Mouse (Mus musculus) olfactory bulb, adult 2 months (tissue): ENCODE measurements around the gene Itm2b. TPM values are rescaled to one million over a fixed set of nuclear protein-coding genes. Genes with fewer than 3 reads are reported as not detected.

ENCODE experiments used
- H3K27ac ChIP-seq: fragments of 200-500 bp; 2 replicates; pipeline ENCODE4 v1.5.1; 2012; ENCODE audit warnings: low read depth, low read length; ENCODE audit not compliant: insufficient read depth
- H3K4me1 ChIP-seq: fragments of 200-500 bp; 2 replicates; pipeline ENCODE4 v1.6.1; 2012; ENCODE audit warnings: low read length; ENCODE audit not compliant: control insufficient read depth, insufficient read depth
- H3K4me3 ChIP-seq: fragments of 200-500 bp; 2 replicates; pipeline ENCODE4 v1.5.1; 2012; ENCODE audit warnings: mild to moderate bottlenecking, low read depth, low read length, moderate library complexity; ENCODE audit not compliant: insufficient read depth
- CTCF ChIP-seq: fragments of 200-500 bp; IDR thresholded peaks from 2 replicates; pipeline ENCODE4 v1.5.1; 2012; ENCODE audit warnings: low read depth, mild to moderate bottlenecking, low read length, moderate library complexity; ENCODE audit not compliant: insufficient read depth
- POLR2A ChIP-seq: fragments of 200-500 bp; IDR thresholded peaks from 2 replicates; pipeline ENCODE4 v1.6.1; 2012; ENCODE audit warnings: mild to moderate bottlenecking, low read depth, low read length, moderate library complexity; ENCODE audit not compliant: insufficient read depth
- WGBS: fragments of 180-500 bp; shearing (Covaris S2); methylation state at CpG from one replicate; pipeline ENCODE4 v1.1.7; 2018; 5-methylcytosine and 5-hydroxymethylcytosine counted together
- polyA plus RNA-seq: library from polyadenylated mRNA; stranded (reverse); fragments of >200 nt; gene quantifications from 2 replicates; pipeline ENCODE4 v1.2.4, GENCODE M21; 2012; ENCODE audit warnings: low replicate concordance; ENCODE audit not compliant: missing spikeins, insufficient read depth, insufficient read length

Gene Itm2b
- polyA plus RNA-seq, 1 experiment: 469 TPM

GRCm38 (mm10) chr14:73324634-73325455 lies 60.2 kb downstream of the Itm2b start:
- TF ChIP-seq CTCF (no peak), POLR2A (no peak)
- peak overlapping the region; percentile 100 for H3K4me3 ChIP-seq
- peak overlapping the region; percentile 82; the same call in 1 of the 2 replicates for H3K27ac ChIP-seq
- H3K4me1 ChIP-seq: peaks cover 3% of the 10 kb centered on the region; the same call in 1 of the 2 replicates
- WGBS: under 1% methylated on average over 55 of the region's 55 CpGs

DNA sequence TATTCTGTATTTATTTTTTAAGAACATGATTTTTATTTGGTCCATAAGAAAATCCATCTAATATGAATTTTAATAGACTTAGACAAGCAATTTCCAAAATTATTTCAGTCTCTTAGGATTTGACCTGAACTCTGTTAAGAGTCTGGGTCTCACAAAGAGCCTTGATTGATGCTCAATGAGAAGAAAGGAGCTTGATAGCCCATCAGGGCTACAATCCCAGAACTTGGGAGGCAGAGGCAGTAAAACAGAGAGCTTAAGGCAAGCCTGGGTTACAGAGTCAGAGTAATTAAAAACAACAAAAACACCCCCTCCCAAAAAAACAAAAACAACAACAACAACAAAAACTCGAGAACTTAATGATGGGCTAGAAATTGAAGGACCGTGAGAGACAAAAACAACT lies 61.1 kb downstream of the Itm2b start:
- TF ChIP-seq POLR2A (no peak), CTCF (no peak)
- 32% methylated on average over 2 of the region's 2 CpGs for WGBS
- H3K27ac ChIP-seq: no peak overlapping the region

GRCm38 (mm10) chr14:73322142-73322541 lies 62.9 kb downstream of the Itm2b start:
- Histone ChIP-seq H3K4me3 (no peak overlapping the region), H3K27ac (no peak overlapping the region), H3K4me1 (no peaks in the 10 kb centered on the region)
- TF ChIP-seq POLR2A: no peak
- no peak for TF ChIP-seq CTCF
- WGBS: 88% methylated on average over 3 of the region's 3 CpGs

More for the DNA sequence above, 61.1 kb downstream of the Itm2b start:
- Histone ChIP-seq H3K4me3 (no peak overlapping the region), H3K4me1 (peaks cover 3% of the 10 kb centered on the region; the same call in 1 of the 2 replicates)

- Histone ChIP-seq H3K4me3 (no peak overlapping the region), H3K27ac (no peak overlapping the region), H3K4me1 (peaks cover 3% of the 10 kb centered on the region; the same call in 1 of the 2 replicates)
- TF ChIP-seq POLR2A: no peak
- TF ChIP-seq CTCF: no peak
These were observed 68.2 kb downstream of the Itm2b start for GRCm38 (mm10) chr14:73316933-73317332.

- TF ChIP-seq CTCF (no peak), POLR2A (no peak)
- WGBS: 87% methylated on average over 4 of the region's 4 CpGs
- peaks cover 7% of the 10 kb centered on the region for H3K4me1 ChIP-seq
- H3K27ac ChIP-seq: no peak overlapping the region
- no peak overlapping the region for H3K4me3 ChIP-seq
These were observed 71.2 kb downstream of the Itm2b start for GRCm38 (mm10) chr14:73313864-73314263.

GRCm38 (mm10) chr14:73313396-73313795 lies 71.7 kb downstream of the Itm2b start:
- TF ChIP-seq POLR2A (no peak), CTCF (no peak)
- WGBS: 81% methylated on average over 5 of the region's 5 CpGs
- Histone ChIP-seq H3K27ac (no peak overlapping the region), H3K4me3 (no peak overlapping the region), H3K4me1 (peaks cover 7% of the 10 kb centered on the region)

DNA sequence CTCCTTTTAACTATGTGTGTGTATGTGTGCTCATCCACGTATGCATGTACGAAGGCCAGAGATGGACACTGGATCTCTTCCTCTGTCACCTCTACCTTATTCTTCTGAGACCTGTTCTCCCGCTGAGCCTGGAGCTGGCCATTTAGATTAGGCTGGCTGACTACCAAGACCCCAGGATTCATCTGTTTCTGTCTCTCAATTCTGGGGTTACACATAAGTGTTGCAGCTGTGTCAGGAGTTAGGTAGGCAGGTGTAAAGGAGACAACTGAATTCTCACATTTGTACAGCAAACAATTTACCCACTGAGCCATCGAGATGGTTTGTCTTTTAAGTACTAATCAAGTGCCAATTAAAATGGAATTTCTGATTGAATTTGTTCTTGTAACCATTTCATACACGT lies 72.2 kb downstream of the Itm2b start:
- Histone ChIP-seq H3K4me3 (no peak overlapping the region), H3K4me1 (peaks cover 7% of the 10 kb centered on the region), H3K27ac (no peak overlapping the region)
- WGBS: 78% methylated on average over 5 of the region's 5 CpGs
- TF ChIP-seq POLR2A (no peak), CTCF (no peak)

Other genes with a start within 250 kb of the Itm2b start
- gene Lpar6, start 147.4 kb downstream of the Itm2b start, polyA plus RNA-seq: not detected in 2 replicates
- gene Rb1, start 59.5 kb downstream of the Itm2b start, polyA plus RNA-seq: 65.2 TPM in 1 of 2 replicates, not detected in the other
- gene Med4, start 124.7 kb upstream of the Itm2b start, polyA plus RNA-seq: not detected in 2 replicates
- gene Sucla2, start 140.0 kb upstream of the Itm2b start, polyA plus RNA-seq: 392 TPM in 1 of 2 replicates, not detected in the other
- not detected in 2 replicates for gene Nudt15, start 163.0 kb upstream of the Itm2b start, polyA plus RNA-seq